In the genomic region with DNA sequence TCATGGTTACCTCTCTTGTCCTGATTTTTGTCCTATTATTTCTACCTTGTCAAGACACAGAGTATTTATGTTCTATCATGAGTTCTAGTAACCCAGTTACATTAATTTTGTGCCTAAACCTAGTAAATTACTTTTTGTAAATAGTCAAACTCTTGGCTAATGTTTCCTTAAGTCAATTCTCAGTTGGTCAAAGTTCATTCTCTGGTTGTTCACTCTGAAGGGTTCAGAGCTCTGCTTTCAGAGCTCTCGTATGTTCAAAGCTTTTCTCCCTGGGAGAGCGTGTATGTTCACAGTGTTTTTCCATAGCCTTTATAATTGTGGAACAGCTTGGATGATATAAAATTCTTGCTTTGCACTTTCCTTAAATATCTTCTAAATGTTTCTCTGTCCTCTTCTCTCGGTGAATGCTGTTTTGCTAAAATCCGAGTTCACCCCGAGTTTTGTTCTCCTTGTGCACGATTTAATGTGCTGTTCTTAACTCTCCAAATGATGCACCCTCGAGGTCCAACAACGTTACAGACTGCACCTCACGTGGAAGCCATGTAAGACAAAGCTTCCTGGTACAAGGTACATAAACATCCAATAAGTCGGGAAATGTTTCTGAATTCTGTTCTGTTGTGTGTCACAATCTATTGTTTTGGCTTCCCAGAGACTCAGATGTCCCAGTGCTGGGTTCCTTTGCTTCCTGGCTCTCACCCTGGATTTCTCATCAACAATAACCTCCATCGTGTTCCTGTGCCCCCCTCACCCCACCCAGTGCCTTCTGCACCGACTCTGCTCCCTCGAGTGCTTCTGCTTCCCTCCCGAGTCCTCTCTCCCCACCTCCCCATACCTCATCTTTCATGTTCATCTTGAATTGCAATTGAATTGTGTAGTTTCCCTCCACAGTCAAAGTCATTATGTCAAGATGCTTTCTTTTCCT, we compare ENCODE assay signal across 24 mouse cellular contexts.
A peak's percentile ranks its signal among the peaks of the same experiment; 100 is the strongest.
DNase-seq lines count a peak whose midpoint lies in the region; ATAC-seq and TF ChIP-seq lines count a peak whose summit lies in the region.
"Had no signal": no experiment of that assay in that cellular context is flagged by ENCODE, and none has a peak within 500 bp of the region (broad histone marks: within the 10 kb centered on the region; RNA-seq: fewer than 3 reads in every experiment).

No protein-coding gene starts in this region.

- TF ChIP-seq CTCF in forebrain, postnatal 0 days (IDR thresholded peaks at IDR 0.05; ENCODE audit: low read depth) = no peak

- H3K4me3 ChIP-seq in forebrain, postnatal 0 days (ENCODE audit: low read depth, low read length) = no peak overlapping the region
- no peak overlapping the region for H3K4me3 ChIP-seq in forebrain, embryonic 10.5 days
- H3K4me3 ChIP-seq: hindbrain, embryonic 13.5 days; limb, embryonic 12.5 days; lung, embryonic 15.5 days; megakaryocyte, embryonic 14.5 days had no signal

- WGBS in forebrain, postnatal 0 days = 71% methylated on average over 14 of the region's 14 CpGs
- 88% methylated on average over 14 of the region's 14 CpGs for WGBS in forebrain, embryonic 10.5 days

- peak overlapping the region; percentile 52 for H3K27ac ChIP-seq in forebrain, postnatal 0 days (ENCODE audit: low read depth, low read length)
- no peak overlapping the region for H3K27ac ChIP-seq in forebrain, embryonic 10.5 days
- H3K27ac ChIP-seq: hindbrain, embryonic 13.5 days; limb, embryonic 12.5 days; liver, embryonic 14.5 days; lung, embryonic 15.5 days had no signal

- H3K36me3 ChIP-seq in forebrain, postnatal 0 days (ENCODE audit: insufficient read depth) = no peaks in the 10 kb centered on the region
- H3K36me3 ChIP-seq in forebrain, embryonic 10.5 days (replicated peaks) = no peaks in the 10 kb centered on the region
- H3K36me3 ChIP-seq: hindbrain, embryonic 13.5 days; limb, embryonic 12.5 days; lung, embryonic 15.5 days had no signal

- peak; percentile 23 for DNase-seq in forebrain, postnatal 0 days
- no peak for DNase-seq in forebrain, embryonic 10.5 days (ENCODE audit: extremely low spot score, low spot score)
- DNase-seq in kidney, adult 9 months = peak; percentile 69
- no peak for DNase-seq in kidney, adult 11 months
- DNase-seq in layer of hippocampus, adult 9-11 months = peak; percentile 39
- DNase-seq in layer of hippocampus, postnatal 36 days = no peak
- DNase-seq in right cerebral cortex, adult 18-20 months = peak; percentile 55
- DNase-seq in right cerebral cortex, postnatal 36 days (ENCODE audit: low spot score in 2 of 2) = no peak
- DNase-seq: adrenal gland, postnatal 10 days; cerebellum, adult 8-10 months; cerebellum, postnatal 36 days; gastrocnemius, postnatal 36 days; heart, postnatal 36 days; lung, postnatal 36 days; midbrain, embryonic 14.5 days; right cerebral cortex, postnatal 14 days; thymus, postnatal 14 days had no signal

- no peak overlapping the region for H3K9ac ChIP-seq in forebrain, postnatal 0 days
- H3K9ac ChIP-seq: hindbrain, embryonic 13.5 days; limb, embryonic 12.5 days; liver, embryonic 14.5 days; lung, embryonic 15.5 days had no signal

- no peaks in the 10 kb centered on the region for H3K27me3 ChIP-seq in forebrain, postnatal 0 days (ENCODE audit: insufficient read depth, low read length)
- H3K27me3 ChIP-seq in forebrain, embryonic 10.5 days (ENCODE audit: poor library complexity, severe bottlenecking) = no peaks in the 10 kb centered on the region
- H3K27me3 ChIP-seq: hindbrain, embryonic 13.5 days; limb, embryonic 12.5 days; lung, embryonic 15.5 days had no signal

- H3K4me2 ChIP-seq in forebrain, postnatal 0 days (ENCODE audit: low read depth) = no peak overlapping the region
- H3K4me2 ChIP-seq: hindbrain, embryonic 13.5 days; limb, embryonic 12.5 days; lung, embryonic 15.5 days had no signal

- no peaks in the 10 kb centered on the region for H3K9me3 ChIP-seq in forebrain, postnatal 0 days (ENCODE audit: low read length)
- H3K9me3 ChIP-seq in forebrain, embryonic 10.5 days = no peaks in the 10 kb centered on the region
- H3K9me3 ChIP-seq: hindbrain, embryonic 13.5 days; limb, embryonic 12.5 days; lung, embryonic 15.5 days had no signal

- ATAC-seq in forebrain, postnatal 0 days = no peak
- ATAC-seq: activated CD4-positive, CD25-positive, alpha-beta regulatory T cell, adult 4 months; forebrain, embryonic 14.5 days had no signal

- 0 out of 2 replicates have a peak, but pooled peaks cover under 1% of the 10 kb centered on the region for H3K4me1 ChIP-seq in forebrain, postnatal 0 days (ENCODE audit: insufficient read depth)
- peaks cover 20% of the 10 kb centered on the region for H3K4me1 ChIP-seq in forebrain, embryonic 10.5 days
- H3K4me1 ChIP-seq: hindbrain, embryonic 13.5 days had no signal

Comparison
In these comparisons a context has a peak if more than half of its experiments do, and no peak if none do; other contexts are left out.
1. DNase-seq: peak in forebrain, postnatal 0 days (single experiment), kidney, adult 9 months (single experiment), layer of hippocampus, adult 9-11 months (single experiment) and right cerebral cortex, adult 18-20 months (single experiment); none in forebrain, embryonic 10.5 days (single experiment), kidney, adult 11 months (single experiment), layer of hippocampus, postnatal 36 days (0 of 2) and right cerebral cortex, postnatal 36 days (0 of 2).